Mouse (Mus musculus) ES-E14 (cell line): ENCODE measurements around the gene Eps8l3.
A peak's percentile ranks its signal among the peaks of the same experiment; 100 is the strongest.

Experiments
- CHD2 ChIP-seq: IDR thresholded peaks from 2 replicates; pipeline ENCODE4 v1.6.1; 2014; ENCODE audit warnings: mild to moderate bottlenecking, low read depth, low read length, inconsistent platforms
- ZC3H11A ChIP-seq: IDR thresholded peaks from 2 replicates; pipeline ENCODE4 v1.6.1; 2012; ENCODE audit warnings: low read depth, mild to moderate bottlenecking, inconsistent platforms, low read length, borderline replicate concordance

DNA sequence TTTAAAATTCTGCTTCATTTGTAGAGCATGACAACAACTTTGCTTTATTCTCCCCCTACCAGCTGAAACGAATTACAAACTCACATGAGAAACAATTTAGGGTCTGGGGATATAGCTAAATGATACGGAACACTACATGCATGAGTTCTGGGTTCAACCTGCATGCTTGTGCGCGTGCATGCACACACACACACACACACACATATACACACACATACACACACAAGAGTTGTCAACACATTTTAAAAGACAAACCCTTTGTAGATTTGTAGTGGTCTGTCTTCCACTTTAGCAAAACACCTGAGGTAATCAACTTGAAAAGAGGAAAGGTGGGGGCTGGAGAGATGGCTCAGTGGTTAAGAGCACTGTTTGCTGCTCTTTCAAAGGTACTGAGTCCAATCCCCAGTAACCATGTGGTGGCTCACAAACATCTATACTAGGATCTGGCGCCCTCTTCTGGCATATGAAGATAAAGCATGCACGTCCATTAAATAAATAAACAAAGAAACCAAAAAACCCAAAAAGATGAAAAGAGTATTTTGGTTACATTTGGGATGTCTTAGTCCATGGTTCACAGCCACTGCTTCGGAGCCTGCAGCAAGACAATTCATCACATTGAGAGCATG is 40.9 kb downstream of the Eps8l3 start:
- no peak for TF ChIP-seq CHD2
- peak; percentile 20; the same call in 1 of the 2 replicates for TF ChIP-seq ZC3H11A
